Mouse (Mus musculus): ENCODE measurements around the gene Olfr959. TPM values are rescaled to one million over a fixed set of nuclear protein-coding genes. Genes with fewer than 3 reads are reported as not detected.

Olfr959 gene
- total and polyA plus RNA-seq, 3 experiments: not detected

- H3K27me3 ChIP-seq (ENCODE audit: control insufficient read depth in 1 of 2, insufficient read depth in 2 of 2, low read length in 2 of 2): no peaks in the 10 kb centered on the region
- H3K27ac ChIP-seq (ENCODE audit: control insufficient read depth, low read depth, low read length): no peak within 1 kb of the TSS
- no peaks in the 10 kb centered on the region for H3K9me3 ChIP-seq (replicated peaks; ENCODE audit: insufficient read depth, low read length)
- no peaks in the 10 kb centered on the region for H3K36me3 ChIP-seq (ENCODE audit: control insufficient read depth in 1 of 2, insufficient read depth in 2 of 2, low read length in 2 of 2)
- TF ChIP-seq ZKSCAN1 (IDR thresholded peaks at IDR 0.05; ENCODE audit: low read depth, low read length) (no peak), CHD1 (IDR thresholded peaks at IDR 0.05; ENCODE audit: low read depth, low read length) (no peak), ZNF384 (IDR thresholded peaks at IDR 0.05; ENCODE audit: low read depth, low read length) (no peak), BHLHE40 (IDR thresholded peaks at IDR 0.05; ENCODE audit: borderline replicate concordance, low read depth, low read length) (no peak), MAZ (IDR thresholded peaks at IDR 0.05; ENCODE audit: low read depth, low read length) (no peak)
- no peak within 1 kb of the TSS for H3K4me3 ChIP-seq (ENCODE audit: control insufficient read depth in 1 of 2, insufficient read depth in 1 of 2, low read depth in 2 of 2, low read length in 2 of 2)
- H3K9ac ChIP-seq (ENCODE audit: control insufficient read depth, low read depth, low read length, poor library complexity, severe bottlenecking): no peak within 1 kb of the TSS
- H3K4me1 ChIP-seq (ENCODE audit: control insufficient read depth in 1 of 2, insufficient read depth in 2 of 2, low read length in 2 of 2): no peaks in the 10 kb centered on the region
- H3K79me2 ChIP-seq (ENCODE audit: control insufficient read depth, insufficient read depth, low read length, poor library complexity): no peaks in the 10 kb centered on the region
- DNase-seq (ENCODE audit: low read depth, low spot score): no peak
Observed at GRCm38 (mm10) chr9:39603999-39604453, 28.7 kb upstream of the Olfr959 start, which contains the start of gene AW551984. Gene AW551984 (minus strand): TSS chr9:39604403.

- Histone ChIP-seq H3K36me3 (ENCODE audit: control insufficient read depth in 1 of 2, insufficient read depth in 2 of 2, low read length in 2 of 2) (no peaks in the 10 kb centered on the region), H3K79me2 (ENCODE audit: control insufficient read depth, insufficient read depth, low read length, poor library complexity) (no peaks in the 10 kb centered on the region), H3K27ac (ENCODE audit: control insufficient read depth, low read depth, low read length) (no peak overlapping the region), H3K9me3 (replicated peaks; ENCODE audit: insufficient read depth, low read length) (no peaks in the 10 kb centered on the region), H3K9ac (ENCODE audit: control insufficient read depth, low read depth, low read length, poor library complexity, severe bottlenecking) (no peak overlapping the region), H3K4me3 (ENCODE audit: control insufficient read depth in 1 of 2, insufficient read depth in 1 of 2, low read depth in 2 of 2, low read length in 2 of 2) (no peak overlapping the region), H3K4me1 (ENCODE audit: control insufficient read depth in 1 of 2, insufficient read depth in 2 of 2, low read length in 2 of 2) (no peaks in the 10 kb centered on the region), H3K27me3 (ENCODE audit: control insufficient read depth in 1 of 2, insufficient read depth in 2 of 2, low read length in 2 of 2) (no peaks in the 10 kb centered on the region)
- DNase-seq (ENCODE audit: low read depth, low spot score): no peak
- TF ChIP-seq MAZ (IDR thresholded peaks at IDR 0.05; ENCODE audit: low read depth, low read length): no peak
- no peak for TF ChIP-seq ZKSCAN1 (IDR thresholded peaks at IDR 0.05; ENCODE audit: low read depth, low read length)
- TF ChIP-seq SMC3 (IDR thresholded peaks at IDR 0.05; ENCODE audit: low read depth, low read length): no peak
- TF ChIP-seq TBP (IDR thresholded peaks at IDR 0.05; ENCODE audit: low read depth, low read length): no peak
- no peak for TF ChIP-seq BHLHE40 (IDR thresholded peaks at IDR 0.05; ENCODE audit: borderline replicate concordance, low read depth, low read length)
- no peak for TF ChIP-seq MAX (IDR thresholded peaks at IDR 0.05; ENCODE audit: low read length)
- TF ChIP-seq RCOR1 (IDR thresholded peaks at IDR 0.05; ENCODE audit: low read depth, low read length): no peak
- no peak for TF ChIP-seq NELFE (IDR thresholded peaks at IDR 0.05; ENCODE audit: low read depth, low read length)
- TF ChIP-seq ZC3H11A (IDR thresholded peaks at IDR 0.05; ENCODE audit: low read depth, low read length): no peak
- TF ChIP-seq TCF12 (IDR thresholded peaks at IDR 0.05; ENCODE audit: low read depth, low read length): no peak
- TF ChIP-seq MEF2A (IDR thresholded peaks at IDR 0.05; ENCODE audit: extremely low read depth, insufficient replicate concordance, low read depth, low read length, poor library complexity, severe bottlenecking): no peak
- no peak for TF ChIP-seq SIN3A (IDR thresholded peaks at IDR 0.05; ENCODE audit: low read length)
- TF ChIP-seq CHD1 (IDR thresholded peaks at IDR 0.05; ENCODE audit: low read depth, low read length): no peak
- no peak for TF ChIP-seq USF2 (IDR thresholded peaks at IDR 0.05; ENCODE audit: borderline replicate concordance in 1 of 2, insufficient read depth in 1 of 2, low read depth in 1 of 2, low read length in 2 of 2)
- no peak for TF ChIP-seq POLR2AphosphoS5 (IDR thresholded peaks at IDR 0.05; ENCODE audit: borderline replicate concordance, low read depth, low read length)
- TF ChIP-seq CHD2 (IDR thresholded peaks at IDR 0.05; ENCODE audit: low read length): no peak
Observed at GRCm38 (mm10) chr9:39603333-39603845, 28.0 kb upstream of the Olfr959 start.

Measured in MEL (cell line).